Mouse (Mus musculus): ENCODE measurements around the gene Nhsl1.

GRCm38 (mm10) chr10:18483658-18484057 is 164.9 kb downstream of the Nhsl1 start:
- TF ChIP-seq MYC (IDR thresholded peaks at IDR 0.05; ENCODE audit: low read depth, low read length): no peak
- TF ChIP-seq CTCF (IDR thresholded peaks at IDR 0.05 in 2 of 3, conservative IDR thresholded peaks at IDR 0.05 in 1 of 3; ENCODE audit: control insufficient read depth in 1 of 3, insufficient read depth in 1 of 3, low read depth in 2 of 3, low read length in 3 of 3, poor library complexity in 1 of 3, severe bottlenecking in 1 of 3): no peak
- TF ChIP-seq ZC3H11A (IDR thresholded peaks at IDR 0.05; ENCODE audit: low read depth, low read length): no peak
- no peak for TF ChIP-seq ETS1 (IDR thresholded peaks at IDR 0.05; ENCODE audit: low read depth, low read length)
- TF ChIP-seq CHD2 (IDR thresholded peaks at IDR 0.05; ENCODE audit: low read length): no peak
- no peak for TF ChIP-seq JUND (IDR thresholded peaks at IDR 0.05; ENCODE audit: low read depth, low read length)
- TF ChIP-seq EP300 (IDR thresholded peaks at IDR 0.05; ENCODE audit: low read depth in 1 of 2, low read length in 2 of 2): no peak
- no peak for TF ChIP-seq POLR2A (IDR thresholded peaks at IDR 0.05; ENCODE audit: control insufficient read depth in 1 of 2, insufficient read depth in 1 of 2, low read depth in 1 of 2, low read length in 2 of 2, poor library complexity in 1 of 2)
- TF ChIP-seq SMC3 (IDR thresholded peaks at IDR 0.05; ENCODE audit: low read depth, low read length): no peak
- no peak for TF ChIP-seq MXI1 (IDR thresholded peaks at IDR 0.05; ENCODE audit: low read depth, low read length)

Measured in MEL (cell line).